Mouse (Mus musculus): ENCODE results near the gene Tsc22d3. TPM values are rescaled to one million over a fixed set of nuclear protein-coding genes. Genes with fewer than 3 reads are reported as not detected.
A peak's percentile ranks its signal among the peaks of the same experiment; 100 is the strongest.
"Not testable (repeated sequence)": the region's sequence is repeated elsewhere in the genome, so short reads cannot be mapped to it uniquely, and the experiment has no call there.

Tsc22d3 gene
- total and polyA plus RNA-seq, 2 experiments from 2014 or later = 172 to 240 TPM

DNA sequence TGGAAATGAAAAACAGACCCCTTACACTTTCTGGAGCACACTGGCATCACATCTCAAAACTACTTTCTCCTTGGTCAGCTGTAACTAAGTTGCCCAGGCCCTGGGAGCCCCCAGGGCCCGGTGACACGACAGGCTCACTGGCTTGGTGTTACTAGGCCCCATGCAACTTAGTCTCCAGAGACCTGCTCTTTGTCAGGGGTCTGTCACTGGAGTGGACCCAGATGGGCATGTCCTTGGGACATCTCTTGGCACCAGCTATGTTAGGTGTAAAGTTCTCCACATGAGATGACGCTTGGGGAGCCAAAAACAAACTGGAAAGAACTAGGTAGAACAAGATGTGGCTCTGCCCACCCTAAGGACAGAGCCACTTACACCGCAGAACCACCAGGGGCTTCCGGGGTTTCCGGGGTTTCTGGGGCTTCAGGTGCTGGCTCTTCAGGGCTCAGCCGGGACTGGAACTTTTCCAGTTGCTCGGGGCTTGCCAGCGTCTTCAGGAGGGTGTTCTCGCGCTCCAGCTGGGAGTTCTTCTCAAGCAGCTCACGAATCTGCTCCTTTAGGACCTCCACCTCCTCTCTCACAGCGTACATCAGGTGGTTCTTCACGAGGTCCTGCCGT, 59.9 kb downstream of the Tsc22d3 start:
- 0 out of 2 replicates have a peak, but pooled peaks cover 13% of the 10 kb centered on the region for H3K4me1 ChIP-seq (ENCODE audit: control insufficient read depth, insufficient read depth)
- H3K27ac ChIP-seq (ENCODE audit: low read depth) = peak overlapping the region; percentile 93
- no peaks in the 10 kb centered on the region for H3K9me3 ChIP-seq (replicated peaks; ENCODE audit: control insufficient read depth, low read length)
- no peak for ATAC-seq (ENCODE audit: insufficient read depth, low read depth)
- H3K9ac ChIP-seq (replicated peaks; ENCODE audit: low read depth, low read length) = peak overlapping the region; percentile 80; the same call in 1 of the 2 replicates
- TF ChIP-seq EP300 (IDR thresholded peaks at IDR 0.05; ENCODE audit: low read depth) (no peak), CTCF (IDR thresholded peaks at IDR 0.05; ENCODE audit: low read depth) (no peak)
- DNase-seq (ENCODE audit: low spot score) = no peak
- peak overlapping the region; percentile 75 for H3K4me2 ChIP-seq (ENCODE audit: low read depth, low read length)
- peak overlapping the region; percentile 62 for H3K4me3 ChIP-seq (ENCODE audit: low read depth, low read length)
- no peaks in the 10 kb centered on the region for H3K27me3 ChIP-seq (ENCODE audit: control insufficient read depth, insufficient read depth, low read length)
- no peaks in the 10 kb centered on the region for H3K36me3 ChIP-seq (replicated peaks; ENCODE audit: control insufficient read depth, insufficient read depth, low read length)
- 50% methylated on average over 15 of the region's 15 CpGs for WGBS

GRCm38 (mm10) chrX:140539831-140540230, 60.6 kb downstream of the Tsc22d3 start:
- not testable (repeated sequence) for ATAC-seq (ENCODE audit: insufficient read depth, low read depth); H3K27me3 ChIP-seq (ENCODE audit: control insufficient read depth, insufficient read depth, low read length); H3K9me3 ChIP-seq (replicated peaks; ENCODE audit: control insufficient read depth, low read length); H3K27ac ChIP-seq (ENCODE audit: low read depth); DNase-seq (ENCODE audit: low spot score); H3K36me3 ChIP-seq (replicated peaks; ENCODE audit: control insufficient read depth, insufficient read depth, low read length); H3K9ac ChIP-seq (replicated peaks; ENCODE audit: low read depth, low read length)
- Histone ChIP-seq H3K4me2 (ENCODE audit: low read depth, low read length) (peak overlapping the region; percentile 75), H3K4me3 (ENCODE audit: low read depth, low read length) (peak overlapping the region; percentile 62; the same call in 1 of the 2 replicates), H3K4me1 (ENCODE audit: control insufficient read depth, insufficient read depth) (0 out of 2 replicates have a peak, but pooled peaks cover 13% of the 10 kb centered on the region)
- WGBS = 66% methylated on average over 3 of the region's 3 CpGs

GRCm38 (mm10) chrX:140539111-140539680, 61.3 kb downstream of the Tsc22d3 start:
- H3K36me3 ChIP-seq (replicated peaks; ENCODE audit: control insufficient read depth, insufficient read depth, low read length) = no peaks in the 10 kb centered on the region
- 0 out of 2 replicates have a peak, but pooled peaks cover 13% of the 10 kb centered on the region for H3K4me1 ChIP-seq (ENCODE audit: control insufficient read depth, insufficient read depth)
- no peak overlapping the region for H3K9ac ChIP-seq (replicated peaks; ENCODE audit: low read depth, low read length)
- H3K4me2 ChIP-seq (ENCODE audit: low read depth, low read length) = no peak overlapping the region
- 66% methylated on average over 3 of the region's 3 CpGs for WGBS
- H3K27ac ChIP-seq (ENCODE audit: low read depth) = peak overlapping the region; percentile 66
- ATAC-seq (ENCODE audit: insufficient read depth, low read depth) = no peak
- DNase-seq (ENCODE audit: low spot score) = no peak
- H3K9me3 ChIP-seq (replicated peaks; ENCODE audit: control insufficient read depth, low read length) = no peaks in the 10 kb centered on the region
- H3K27me3 ChIP-seq (ENCODE audit: control insufficient read depth, insufficient read depth, low read length) = no peaks in the 10 kb centered on the region
- H3K4me3 ChIP-seq (ENCODE audit: low read depth, low read length) = no peak overlapping the region
- TF ChIP-seq EP300 (IDR thresholded peaks at IDR 0.05; ENCODE audit: low read depth) (no peak), CTCF (IDR thresholded peaks at IDR 0.05; ENCODE audit: low read depth) (no peak)

- Histone ChIP-seq H3K9me3 (replicated peaks; ENCODE audit: control insufficient read depth, low read length) (no peaks in the 10 kb centered on the region), H3K4me2 (ENCODE audit: low read depth, low read length) (no peak overlapping the region), H3K27me3 (ENCODE audit: control insufficient read depth, insufficient read depth, low read length) (no peaks in the 10 kb centered on the region), H3K4me1 (ENCODE audit: control insufficient read depth, insufficient read depth) (0 out of 2 replicates have a peak, but pooled peaks cover 13% of the 10 kb centered on the region), H3K27ac (ENCODE audit: low read depth) (peak overlapping the region; percentile 66), H3K9ac (replicated peaks; ENCODE audit: low read depth, low read length) (no peak overlapping the region), H3K36me3 (replicated peaks; ENCODE audit: control insufficient read depth, insufficient read depth, low read length) (no peaks in the 10 kb centered on the region), H3K4me3 (ENCODE audit: low read depth, low read length) (no peak overlapping the region)
- no peak for ATAC-seq (ENCODE audit: insufficient read depth, low read depth)
- no peak for TF ChIP-seq EP300 (IDR thresholded peaks at IDR 0.05; ENCODE audit: low read depth)
- no peak for TF ChIP-seq CTCF (IDR thresholded peaks at IDR 0.05; ENCODE audit: low read depth)
- 36% methylated on average over 2 of the region's 2 CpGs for WGBS
- DNase-seq (ENCODE audit: low spot score) = no peak
Measured at GRCm38 (mm10) chrX:140538649-140539048, 61.8 kb downstream of the Tsc22d3 start.

- ATAC-seq (ENCODE audit: insufficient read depth, low read depth) = peak; percentile 63
- Histone ChIP-seq H3K4me3 (ENCODE audit: low read depth, low read length) (no peak overlapping the region), H3K9ac (replicated peaks; ENCODE audit: low read depth, low read length) (no peak overlapping the region), H3K4me1 (ENCODE audit: control insufficient read depth, insufficient read depth) (0 out of 2 replicates have a peak, but pooled peaks cover 13% of the 10 kb centered on the region), H3K36me3 (replicated peaks; ENCODE audit: control insufficient read depth, insufficient read depth, low read length) (no peaks in the 10 kb centered on the region), H3K27ac (ENCODE audit: low read depth) (peak overlapping the region; percentile 66), H3K9me3 (replicated peaks; ENCODE audit: control insufficient read depth, low read length) (no peaks in the 10 kb centered on the region), H3K4me2 (ENCODE audit: low read depth, low read length) (no peak overlapping the region), H3K27me3 (ENCODE audit: control insufficient read depth, insufficient read depth, low read length) (no peaks in the 10 kb centered on the region)
- no peak for TF ChIP-seq EP300 (IDR thresholded peaks at IDR 0.05; ENCODE audit: low read depth)
- no peak for TF ChIP-seq CTCF (IDR thresholded peaks at IDR 0.05; ENCODE audit: low read depth)
- WGBS = 22% methylated on average over 6 of the region's 6 CpGs
- DNase-seq (ENCODE audit: low spot score) = peak; percentile 73
Measured at GRCm38 (mm10) chrX:140537662-140538061, 62.8 kb downstream of the Tsc22d3 start.

Data from heart, postnatal 0 days (tissue).